Mouse (Mus musculus) mouse trophoblast stem cell (cell line): ENCODE measurements around the gene Cpd.

Experiments used
- in situ Hi-C, 2 experiments: fragments of 300-500 bp; cut with MseI, MboI; formaldehyde crosslinking; loops; 2 replicates in 1 of 2; 3 replicates in 1 of 2; pipeline ENCODE4 v1.15.1; 2025

Cpd gene

DNA sequence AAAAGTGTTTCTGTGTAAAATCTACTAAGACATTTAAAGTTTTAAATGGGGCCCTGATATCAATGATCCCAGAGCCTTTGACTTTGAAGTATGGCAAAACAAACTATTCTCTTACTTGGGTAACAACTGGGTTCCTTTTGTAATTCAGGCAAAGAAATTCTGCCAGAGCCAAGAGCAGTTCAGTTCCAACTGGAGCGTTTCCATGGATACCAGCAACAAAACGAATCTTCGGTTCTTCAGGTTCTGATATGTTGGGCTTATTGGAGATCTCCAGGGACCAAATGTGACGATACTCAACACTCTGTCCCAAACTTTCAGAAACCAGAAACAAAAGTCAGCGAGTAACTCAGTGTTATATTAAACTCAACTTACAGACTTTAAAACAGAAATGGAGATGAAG lies 51.5 kb downstream of the Cpd start:
- in situ Hi-C loops = loop anchor here in 1 of 2 experiments (5.0 kb wide), 1 partner anchor 97 kb away; no protein-coding TSS in a partner anchor

DNA sequence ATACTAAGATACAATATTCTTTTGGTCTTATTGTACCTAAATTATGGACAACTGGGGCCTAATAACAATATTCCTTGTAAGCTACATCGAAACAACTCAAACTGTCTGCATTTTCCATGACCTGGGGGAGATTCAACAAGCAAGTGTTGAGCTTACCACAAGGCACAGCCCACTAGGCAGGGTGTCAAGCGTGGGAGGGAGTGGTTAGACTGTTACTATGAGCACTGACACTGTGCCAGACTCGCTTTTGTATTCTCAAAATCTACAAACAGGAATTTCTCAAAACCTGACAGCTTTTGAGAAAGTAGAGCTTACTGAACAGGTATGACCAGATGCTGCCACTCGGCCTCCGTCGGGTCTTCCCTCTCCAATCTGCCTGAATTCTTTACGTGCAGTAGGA lies 55.5 kb downstream of the Cpd start:
- in situ Hi-C loops = no loop called here

- in situ Hi-C loops = loop anchor here in 1 of 2 experiments (5.0 kb wide), 1 partner anchor 103 kb away; no protein-coding TSS in a partner anchor
These were observed 57.6 kb downstream of the Cpd start for GRCm38 (mm10) chr11:76789252-76789651.

GRCm38 (mm10) chr11:76775533-76775932 lies 71.3 kb downstream of the Cpd start:
- in situ Hi-C loops = no loop called here

GRCm38 (mm10) chr11:76773811-76774210 lies 73.0 kb downstream of the Cpd start:
- in situ Hi-C loops = no loop called here

DNA sequence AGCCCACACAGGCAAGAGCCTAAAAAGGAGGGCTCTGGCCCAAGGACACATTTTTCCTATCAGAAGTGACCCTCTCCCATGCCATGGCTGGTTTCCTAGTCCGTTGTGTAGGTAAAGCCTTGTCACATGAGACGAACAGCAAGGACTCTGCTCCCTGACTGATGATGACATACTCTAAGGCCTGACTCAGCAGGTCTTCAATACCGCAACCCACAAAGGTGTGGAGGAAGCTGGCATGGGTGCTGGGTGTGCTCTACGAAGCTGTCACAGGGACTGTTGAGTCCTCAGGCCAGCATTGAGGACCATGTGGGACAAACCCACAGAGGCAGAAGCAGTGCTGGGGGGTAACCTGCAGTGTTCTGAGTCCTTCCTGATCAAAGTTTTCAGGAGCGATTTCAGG lies 76.3 kb downstream of the Cpd start:
- in situ Hi-C loops = no loop called here

- in situ Hi-C loops = no loop called here
These were observed 83.1 kb downstream of the Cpd start for GRCm38 (mm10) chr11:76763741-76764122.

DNA sequence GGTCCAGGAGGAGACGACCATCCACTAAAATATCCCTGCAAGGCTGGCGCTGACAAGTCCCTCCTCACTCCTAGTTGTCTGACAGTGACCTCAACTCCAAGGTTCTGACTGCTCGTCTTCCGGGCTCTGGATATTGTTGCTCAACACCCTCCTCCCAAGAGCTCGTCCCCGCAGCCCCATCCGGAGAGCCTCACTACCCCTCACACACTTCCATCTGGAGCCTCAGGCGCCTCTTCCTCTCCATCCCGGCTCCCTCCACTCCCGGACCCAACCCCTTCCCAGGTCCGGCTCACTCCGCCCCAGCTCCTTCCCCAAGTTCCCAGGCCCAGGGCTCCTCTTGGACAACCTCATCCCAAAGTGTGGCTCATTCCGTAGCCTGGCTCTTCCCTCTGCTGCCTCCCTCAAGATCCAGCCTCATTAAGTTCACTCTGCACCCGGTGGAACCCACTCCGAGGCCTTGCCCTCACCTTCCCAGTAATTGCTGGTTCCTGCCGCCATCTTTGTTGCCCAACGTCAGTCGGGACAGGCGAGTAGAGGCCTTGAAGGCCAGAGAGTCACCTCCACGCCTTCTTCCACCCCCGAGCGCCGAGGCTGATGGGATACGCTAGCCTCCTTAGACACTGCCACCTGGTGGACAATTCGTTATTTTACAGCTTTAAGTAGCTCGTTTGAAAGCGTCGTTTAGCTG lies 83.6 kb downstream of the Cpd start, which contains the start of gene Gosr1:
TSS of gene Gosr1 (minus strand) at position 527 of the 688 bp plus-strand sequence.
- in situ Hi-C loops = no loop called here

- in situ Hi-C loops = no loop called here
These were observed 94.5 kb downstream of the Cpd start for GRCm38 (mm10) chr11:76752276-76752675.

GRCm38 (mm10) chr11:76748819-76749218 lies 98.0 kb downstream of the Cpd start:
- in situ Hi-C loops = no loop called here

DNA sequence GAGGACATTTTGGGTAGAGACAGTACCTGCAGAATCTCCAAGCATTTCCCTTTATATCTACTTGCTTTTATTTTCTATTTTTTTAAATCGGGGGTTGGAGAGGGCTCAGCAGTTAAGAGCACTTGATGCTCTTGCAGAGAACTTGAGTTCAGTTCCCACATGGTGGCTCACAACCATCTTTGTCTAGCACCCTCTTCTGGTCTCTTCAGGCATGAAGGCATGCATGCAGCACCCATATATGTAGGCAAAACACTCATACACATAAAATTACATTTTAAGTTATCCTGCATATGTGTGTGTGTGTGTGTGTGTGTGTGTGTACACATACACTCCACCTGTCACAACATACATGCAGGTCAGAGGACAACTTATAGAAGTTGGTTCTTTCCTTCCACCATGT lies 100.9 kb downstream of the Cpd start:
- in situ Hi-C loops = no loop called here

GRCm38 (mm10) chr11:76744550-76744949 lies 102.3 kb downstream of the Cpd start:
- in situ Hi-C loops = no loop called here

GRCm38 (mm10) chr11:76742511-76742910 lies 104.3 kb downstream of the Cpd start:
- in situ Hi-C loops = no loop called here

DNA sequence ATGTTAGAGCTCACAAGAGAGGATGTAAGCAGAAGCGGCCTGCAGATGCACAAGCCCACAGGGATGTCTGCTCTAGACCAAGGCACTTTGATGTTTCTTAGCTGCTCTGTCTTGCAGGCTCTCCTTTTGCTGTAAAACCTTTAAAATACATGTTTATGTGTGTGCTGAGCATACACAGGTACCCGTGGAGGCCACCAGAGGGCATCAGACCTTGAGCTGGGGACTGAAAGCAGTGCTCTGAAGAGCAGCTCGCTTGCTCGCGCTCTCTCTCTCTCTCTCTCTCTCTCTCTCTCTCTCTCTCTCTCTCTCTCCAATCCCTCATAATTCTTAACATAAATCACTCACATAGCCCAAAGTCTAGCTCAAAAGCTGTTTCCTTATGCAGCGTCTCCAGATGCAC lies 107.7 kb downstream of the Cpd start:
- in situ Hi-C loops = no loop called here

DNA sequence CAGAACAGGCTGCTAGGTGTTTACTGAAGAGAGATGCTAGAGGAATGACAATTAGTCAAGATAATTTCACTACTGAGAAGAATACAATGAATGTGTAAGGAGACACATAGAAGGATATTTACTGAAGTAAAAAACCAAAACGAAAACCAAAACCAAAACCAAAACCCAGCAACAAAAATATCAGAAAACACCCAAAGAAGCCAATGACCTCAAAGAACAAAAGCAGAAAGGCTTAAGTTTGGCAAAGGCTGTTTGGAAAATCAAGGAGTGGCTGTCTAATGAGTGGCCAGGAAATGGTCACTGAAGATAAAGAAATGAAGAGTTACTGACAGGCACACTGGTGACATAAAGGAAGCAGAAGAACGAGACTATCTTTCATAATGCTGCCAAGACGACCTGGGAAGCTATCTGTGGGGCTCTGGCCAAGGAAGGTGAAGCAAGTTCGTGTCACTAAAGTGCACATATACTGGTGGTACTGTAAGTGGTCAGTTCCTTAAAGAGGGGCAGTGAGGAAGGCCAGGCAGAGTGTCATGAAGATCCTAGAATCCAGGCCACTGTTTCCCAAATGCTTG lies 111.0 kb downstream of the Cpd start:
- in situ Hi-C loops = no loop called here

DNA sequence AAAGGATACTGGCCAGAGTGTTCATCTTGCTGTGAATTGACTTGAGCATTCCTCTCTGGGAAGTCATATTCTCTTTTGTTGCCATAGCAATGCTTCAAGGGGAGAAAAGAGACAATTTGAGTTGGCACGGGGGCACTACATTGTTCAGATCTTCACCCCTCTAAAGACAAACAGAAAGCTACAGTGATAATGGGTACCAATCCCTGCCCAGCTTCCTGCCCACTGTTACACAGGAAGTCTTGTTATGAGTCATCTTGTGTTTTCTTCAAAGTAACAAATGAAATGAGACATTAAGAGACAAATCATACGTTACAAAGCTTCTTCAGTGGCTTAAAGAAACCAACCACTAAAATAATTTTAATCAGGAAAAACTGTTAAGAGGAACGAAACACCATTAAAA lies 112.3 kb downstream of the Cpd start:
- in situ Hi-C loops = no loop called here

GRCm38 (mm10) chr11:76730650-76731049 lies 116.2 kb downstream of the Cpd start:
- in situ Hi-C loops = no loop called here
